Mouse (Mus musculus) olfactory bulb, adult 2 months (tissue): ENCODE results near the gene Gucy2g. TPM values are rescaled to one million over a fixed set of nuclear protein-coding genes. Genes with fewer than 3 reads are reported as not detected.

Experiments
- H3K27ac ChIP-seq: fragments of 200-500 bp; 2 replicates; pipeline ENCODE4 v1.5.1; 2012; ENCODE audit warnings: low read depth, low read length; ENCODE audit not compliant: insufficient read depth
- H3K4me1 ChIP-seq: fragments of 200-500 bp; 2 replicates; pipeline ENCODE4 v1.6.1; 2012; ENCODE audit warnings: low read length; ENCODE audit not compliant: control insufficient read depth, insufficient read depth
- H3K4me3 ChIP-seq: fragments of 200-500 bp; 2 replicates; pipeline ENCODE4 v1.5.1; 2012; ENCODE audit warnings: mild to moderate bottlenecking, low read depth, low read length, moderate library complexity; ENCODE audit not compliant: insufficient read depth
- CTCF ChIP-seq: fragments of 200-500 bp; IDR thresholded peaks from 2 replicates; pipeline ENCODE4 v1.5.1; 2012; ENCODE audit warnings: low read depth, mild to moderate bottlenecking, low read length, moderate library complexity; ENCODE audit not compliant: insufficient read depth
- POLR2A ChIP-seq: fragments of 200-500 bp; IDR thresholded peaks from 2 replicates; pipeline ENCODE4 v1.6.1; 2012; ENCODE audit warnings: mild to moderate bottlenecking, low read depth, low read length, moderate library complexity; ENCODE audit not compliant: insufficient read depth
- WGBS: fragments of 180-500 bp; shearing (Covaris S2); methylation state at CpG from one replicate; pipeline ENCODE4 v1.1.7; 2018; 5-methylcytosine and 5-hydroxymethylcytosine counted together
- polyA plus RNA-seq: library from polyadenylated mRNA; stranded (reverse); fragments of >200 nt; gene quantifications from 2 replicates; pipeline ENCODE4 v1.2.4, GENCODE M21; 2012; ENCODE audit warnings: low replicate concordance; ENCODE audit not compliant: missing spikeins, insufficient read depth, insufficient read length

The Gucy2g gene
- polyA plus RNA-seq, 1 experiment, result not detected

DNA sequence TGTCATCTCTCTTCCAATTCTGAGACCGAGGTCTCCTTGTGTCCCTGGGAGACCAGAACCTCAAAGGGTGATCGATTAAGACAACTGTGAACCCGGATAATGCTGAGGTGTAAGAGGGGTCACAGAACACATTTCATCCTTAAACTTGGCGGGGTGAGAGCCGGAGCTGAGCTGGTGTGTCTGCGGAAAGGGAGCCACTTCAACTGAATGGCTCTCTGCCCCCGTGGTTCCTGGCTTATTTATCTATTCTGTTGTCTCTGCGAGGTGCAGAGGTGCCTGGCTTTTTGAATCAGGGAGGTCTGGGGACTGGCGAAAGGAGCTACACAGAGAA, 12.2 kb upstream of the Gucy2g start:
- Histone ChIP-seq H3K4me3 (peak overlapping the region; percentile 68), H3K27ac (peak overlapping the region; percentile 49; the same call in 1 of the 2 replicates), H3K4me1 (peaks cover 11% of the 10 kb centered on the region; the same call in 1 of the 2 replicates)
- WGBS, result 7% methylated on average over 9 of the region's 9 CpGs
- TF ChIP-seq POLR2A (no peak), CTCF (no peak)

DNA sequence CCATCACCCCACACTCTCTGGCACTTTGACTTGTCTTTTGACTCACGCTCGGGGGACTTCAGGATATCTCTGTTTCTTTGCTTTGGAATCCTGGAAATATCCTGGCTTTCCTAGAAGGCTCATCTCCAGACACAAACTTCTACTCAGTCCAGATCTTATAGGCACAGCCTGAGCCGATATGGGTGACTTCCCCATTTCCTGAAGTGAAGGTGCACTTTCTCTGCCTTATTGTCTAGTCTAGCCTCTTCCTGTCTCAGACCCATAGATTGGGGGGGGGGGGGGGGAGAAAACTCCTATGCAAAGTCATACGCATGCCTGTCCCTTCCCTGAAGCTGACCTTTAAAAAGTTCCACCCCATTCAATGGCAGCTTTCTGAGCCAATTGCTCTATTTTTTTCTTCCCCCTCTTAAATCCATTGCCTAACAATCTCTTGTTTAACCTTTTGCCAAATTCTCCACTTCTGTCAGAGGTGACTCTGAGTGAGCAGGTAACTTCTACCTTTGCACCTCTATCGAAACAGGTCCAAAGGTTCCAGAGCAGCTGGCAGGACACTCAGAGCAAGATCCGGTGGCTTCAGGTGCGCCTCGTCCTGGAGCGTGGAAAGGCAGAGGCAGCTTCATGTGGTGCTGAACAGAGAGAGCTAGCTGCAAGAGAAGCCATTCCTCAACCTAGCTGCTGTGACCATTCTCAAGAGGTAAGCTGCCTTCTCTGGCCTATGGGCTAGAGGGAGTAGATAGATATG, 10.5 kb upstream of the Gucy2g start, which contains the start of gene Acsl5:
Gene Acsl5, plus strand, starts transcription at position 556 of the 742 bp plus-strand sequence.
- 96% methylated on average over 9 of the region's 9 CpGs for WGBS
- no peak within 1 kb of the TSS for H3K27ac ChIP-seq
- TF ChIP-seq CTCF (no peak), POLR2A (no peak)
- H3K4me1 ChIP-seq, result peaks cover 11% of the 10 kb centered on the region; the same call in 1 of the 2 replicates
- no peak within 1 kb of the TSS for H3K4me3 ChIP-seq

DNA sequence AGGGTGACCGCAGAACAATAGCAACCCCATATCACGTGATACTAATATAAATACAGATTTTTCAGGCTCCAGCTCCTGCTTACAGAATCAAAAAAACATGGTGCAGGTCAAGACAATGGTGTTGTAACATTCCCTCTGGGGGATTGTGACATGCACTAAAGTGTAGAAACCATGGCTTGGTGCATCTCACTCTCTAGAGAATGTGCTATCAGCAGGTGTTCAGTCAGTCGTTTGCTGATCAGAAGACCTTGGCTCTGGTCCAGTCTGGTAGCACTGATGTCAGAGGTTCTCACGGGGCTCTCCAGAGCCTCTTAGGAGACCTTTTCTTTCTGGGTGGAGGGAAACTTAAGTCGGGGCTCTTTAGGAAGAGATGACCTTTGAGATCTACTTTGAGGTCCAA, 9.4 kb upstream of the Gucy2g start:
- WGBS, result 78% methylated on average over 5 of the region's 5 CpGs
- H3K27ac ChIP-seq, result no peak overlapping the region
- peaks cover 13% of the 10 kb centered on the region; the same call in 1 of the 2 replicates for H3K4me1 ChIP-seq
- H3K4me3 ChIP-seq, result no peak overlapping the region
- TF ChIP-seq POLR2A (no peak), CTCF (no peak)

DNA sequence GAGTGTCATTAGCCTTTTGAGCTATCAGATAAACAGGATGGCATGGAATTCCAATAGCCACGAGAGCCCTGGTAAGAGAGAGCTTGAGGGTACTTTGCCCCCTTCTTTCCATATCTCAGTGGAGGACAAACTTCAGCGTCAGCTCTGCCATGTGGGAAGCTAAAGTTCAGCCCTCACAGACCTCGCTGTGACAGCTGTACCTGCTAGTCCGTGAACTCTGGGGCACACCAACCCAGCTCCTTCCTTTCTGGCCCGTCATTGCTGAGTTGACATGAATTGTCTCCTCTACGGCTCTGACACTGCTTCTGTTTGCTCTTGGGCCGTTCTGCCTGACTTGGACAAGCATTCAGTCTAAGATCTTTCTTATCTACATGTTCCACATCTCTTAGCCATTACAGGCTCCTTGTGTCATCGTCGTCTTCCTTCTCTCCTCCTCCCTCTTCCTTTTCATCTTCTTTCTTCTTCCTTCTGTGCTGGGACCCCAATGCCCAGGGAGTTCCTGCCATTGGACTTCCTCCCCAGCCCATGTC, 7.0 kb upstream of the Gucy2g start:
- TF ChIP-seq CTCF, result no peak
- TF ChIP-seq POLR2A, result no peak
- 82% methylated on average over 9 of the region's 9 CpGs for WGBS
- no peak overlapping the region for H3K27ac ChIP-seq
- peaks cover 9% of the 10 kb centered on the region for H3K4me1 ChIP-seq
- H3K4me3 ChIP-seq, result no peak overlapping the region

DNA sequence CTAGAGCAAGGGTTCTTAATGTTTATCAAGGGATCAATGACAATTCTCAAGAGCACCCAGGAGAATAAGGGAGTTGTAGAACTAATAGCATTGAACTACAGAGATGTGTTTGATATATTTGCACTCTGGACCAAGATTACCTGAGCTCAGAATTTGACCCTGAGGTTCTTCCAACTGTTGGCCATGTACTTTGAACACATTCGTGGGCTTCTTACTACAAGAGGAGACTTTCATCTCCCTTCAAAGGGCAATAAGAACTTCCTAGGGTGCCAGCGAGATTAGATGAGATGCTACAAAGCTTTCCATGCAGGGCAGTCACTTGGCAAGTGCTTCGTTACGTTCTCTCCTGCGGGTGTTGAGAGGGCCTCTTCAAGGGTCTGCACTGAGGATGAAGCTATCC, 6.5 kb upstream of the Gucy2g start:
- WGBS, result 91% methylated on average over 5 of the region's 5 CpGs
- Histone ChIP-seq H3K4me3 (no peak overlapping the region), H3K27ac (no peak overlapping the region), H3K4me1 (peaks cover 8% of the 10 kb centered on the region)
- no peak for TF ChIP-seq POLR2A
- no peak for TF ChIP-seq CTCF

DNA sequence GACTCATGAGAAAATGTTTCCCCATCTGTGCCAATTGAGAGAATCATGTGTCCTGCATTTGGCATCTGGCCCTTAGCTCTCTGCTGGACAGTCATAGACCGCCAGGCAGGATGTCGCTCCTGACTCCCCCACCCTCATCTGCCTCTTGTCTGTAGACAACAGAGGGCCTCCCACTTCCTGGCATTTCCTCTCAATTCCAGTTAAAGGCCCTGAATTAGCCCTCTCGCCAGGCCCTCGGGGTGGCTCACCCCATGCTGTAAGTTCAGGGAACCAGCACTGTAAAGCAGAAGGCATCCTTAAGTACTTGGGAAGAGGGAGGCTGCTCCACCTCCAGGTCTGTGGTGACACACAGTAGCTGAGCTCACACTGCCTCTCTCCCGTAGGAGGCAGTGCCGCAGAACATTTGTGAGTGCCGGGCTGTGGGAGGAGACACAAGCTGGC, 3.8 kb upstream of the Gucy2g start:
- Histone ChIP-seq H3K27ac (0 out of 2 replicates have a peak overlapping the region, but pooled peaks have one; percentile 29), H3K4me3 (no peak overlapping the region), H3K4me1 (peaks cover 8% of the 10 kb centered on the region)
- WGBS, result 14% methylated on average over 7 of the region's 7 CpGs
- TF ChIP-seq POLR2A (no peak), CTCF (no peak)

DNA sequence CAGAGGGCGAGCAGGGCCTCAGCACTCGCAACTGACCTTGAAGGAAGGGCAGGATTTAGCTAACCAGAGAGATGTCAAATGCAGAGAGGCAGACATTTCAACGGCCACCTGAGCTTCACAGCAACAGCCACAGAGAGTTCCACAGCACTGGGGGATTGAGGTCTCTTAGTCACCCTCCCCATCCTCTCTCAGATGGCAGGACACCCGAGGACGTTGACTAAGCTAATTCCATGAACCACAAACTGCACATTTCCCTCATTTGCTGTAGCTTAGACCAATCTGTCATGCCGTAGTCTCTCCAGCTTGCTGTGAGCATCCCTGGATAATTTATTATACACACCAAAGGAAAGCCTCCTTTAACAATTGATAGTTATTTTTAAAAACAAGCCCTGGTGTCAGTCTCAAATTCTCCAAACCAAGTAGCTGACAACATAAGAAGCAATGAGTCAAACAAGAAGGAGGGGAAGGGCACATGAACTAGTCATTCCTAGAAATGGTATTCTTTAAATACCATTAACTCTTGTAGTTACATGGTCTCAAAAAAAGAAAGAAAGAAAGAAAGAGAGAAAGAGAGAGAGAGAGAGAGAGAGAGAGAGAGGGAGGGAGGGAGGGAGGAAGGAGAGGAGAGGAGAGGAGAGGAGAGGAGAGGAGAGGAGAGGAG, 1.1 kb downstream of the Gucy2g start:
- Histone ChIP-seq H3K4me1 (peaks cover 4% of the 10 kb centered on the region), H3K4me3 (no peak overlapping the region), H3K27ac (no peak overlapping the region)
- WGBS, result 71% methylated on average over 6 of the region's 6 CpGs
- TF ChIP-seq POLR2A, result no peak
- TF ChIP-seq CTCF, result no peak

DNA sequence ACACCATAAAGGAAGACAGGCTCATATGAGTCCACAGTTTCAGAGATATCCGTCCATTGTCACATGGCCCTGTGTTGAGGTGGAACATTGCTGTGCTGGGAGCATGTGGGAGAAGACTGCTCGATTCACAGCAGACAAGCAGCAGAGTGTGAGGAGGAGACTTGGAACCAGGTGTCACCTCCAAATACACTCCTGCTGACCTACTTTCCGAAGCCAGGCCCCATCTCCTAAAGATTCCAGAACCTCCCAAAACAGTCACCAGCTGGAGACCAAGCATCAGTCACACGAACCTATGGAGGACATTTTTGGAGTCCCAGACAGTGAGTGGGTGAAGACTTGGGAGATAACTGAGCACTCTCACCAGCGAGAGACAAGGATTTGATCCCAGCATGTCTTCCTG, 4.5 kb downstream of the Gucy2g start:
- H3K4me3 ChIP-seq, result no peak overlapping the region
- whole genome bisulfite sequencing, result 81% methylated on average over 5 of the region's 5 CpGs
- no peaks in the 10 kb centered on the region for H3K4me1 ChIP-seq
- no peak for TF ChIP-seq POLR2A
- TF ChIP-seq CTCF, result no peak
- no peak overlapping the region for H3K27ac ChIP-seq

DNA sequence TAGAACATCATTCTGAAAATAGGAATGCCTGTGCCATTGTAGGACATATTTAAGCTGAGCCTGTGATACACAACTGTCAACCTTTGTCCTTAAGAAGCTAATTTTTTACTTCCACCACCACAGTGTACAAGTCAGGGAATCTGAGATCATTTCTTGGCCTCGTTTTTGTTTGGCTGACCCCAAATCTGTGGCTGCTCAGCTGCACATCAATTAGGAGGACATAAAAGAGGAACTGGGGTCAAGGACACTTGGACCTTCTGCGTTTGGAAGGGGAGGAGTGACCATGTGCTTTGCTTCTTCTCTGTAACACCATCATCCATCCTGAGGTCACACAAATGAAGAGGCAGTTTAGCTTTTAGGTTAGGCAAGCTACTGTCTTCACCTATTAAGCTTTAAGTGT, 5.0 kb downstream of the Gucy2g start:
- Histone ChIP-seq H3K27ac (no peak overlapping the region), H3K4me3 (no peak overlapping the region), H3K4me1 (peaks cover 2% of the 10 kb centered on the region)
- WGBS, result 48% methylated on average over 2 of the region's 2 CpGs
- TF ChIP-seq POLR2A (no peak), CTCF (no peak)
